Mouse (Mus musculus) embryo, embryonic 11.5 days (tissue): ENCODE data around the gene Gtf2a2.

ENCODE experiments used
- DNase-seq: peaks from one replicate; pipeline ENCODE4 v3.0.0-alpha.2; 2012; ENCODE audit warnings: low read depth, low spot score

Gene Gtf2a2

DNA sequence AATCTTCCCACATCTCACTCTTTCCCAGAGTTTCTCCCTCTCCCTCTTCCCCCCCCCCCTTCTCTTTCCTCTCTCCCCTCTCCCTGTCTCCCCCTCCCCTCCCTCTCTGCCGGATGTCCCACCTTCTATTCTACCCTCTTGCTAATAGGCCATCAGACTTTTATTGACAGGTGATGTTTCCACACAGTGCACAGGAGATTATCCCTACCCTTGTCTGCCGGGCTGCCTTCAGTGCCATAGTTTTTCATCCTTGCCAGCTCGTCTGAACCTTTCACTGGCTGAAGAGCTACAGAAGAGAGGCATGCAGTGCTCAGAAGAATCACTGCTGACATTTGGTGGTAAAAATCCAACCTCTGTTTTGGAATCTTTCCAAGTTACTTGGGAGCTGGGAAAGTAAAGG lies 41.1 kb downstream of the Gtf2a2 start:
- no peak for DNase-seq

DNA sequence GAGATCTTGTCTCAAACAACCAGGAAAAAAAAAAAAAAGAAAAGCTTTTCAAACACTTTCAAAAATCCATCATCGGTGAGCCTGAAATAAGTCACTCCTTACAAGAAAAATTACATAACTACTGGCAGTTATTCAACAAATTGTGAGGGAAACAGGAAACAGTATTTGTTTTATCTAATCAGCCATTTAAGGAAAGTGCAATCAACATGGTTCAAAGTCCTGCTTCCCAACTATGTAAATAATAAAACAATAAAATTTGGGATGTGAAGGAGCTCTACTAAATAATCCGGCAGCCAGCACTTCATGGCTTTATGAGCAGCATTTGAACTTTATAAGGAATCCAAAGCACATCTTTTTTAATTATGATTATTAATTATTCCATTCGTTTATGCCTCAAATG lies 49.7 kb downstream of the Gtf2a2 start:
- no peak for DNase-seq

DNA sequence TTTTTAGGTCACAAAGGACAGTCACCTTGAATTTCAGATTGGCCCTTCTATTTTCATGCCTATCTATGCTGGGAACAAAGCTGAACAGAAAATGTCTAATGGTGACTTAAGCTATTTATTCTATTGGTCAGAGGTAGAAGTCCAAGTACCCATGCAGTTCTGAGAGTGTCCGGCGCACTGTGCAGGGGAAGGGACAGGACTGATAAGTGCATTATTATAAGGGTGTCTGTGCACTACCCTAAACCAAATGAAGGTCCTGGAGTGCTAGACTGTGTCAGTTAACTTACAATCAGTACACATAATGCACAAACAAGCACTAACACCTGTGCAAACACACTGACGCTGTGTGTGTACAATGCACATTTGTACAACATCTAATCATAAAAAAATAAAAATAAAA lies 55.1 kb downstream of the Gtf2a2 start:
- DNase-seq: no peak

DNA sequence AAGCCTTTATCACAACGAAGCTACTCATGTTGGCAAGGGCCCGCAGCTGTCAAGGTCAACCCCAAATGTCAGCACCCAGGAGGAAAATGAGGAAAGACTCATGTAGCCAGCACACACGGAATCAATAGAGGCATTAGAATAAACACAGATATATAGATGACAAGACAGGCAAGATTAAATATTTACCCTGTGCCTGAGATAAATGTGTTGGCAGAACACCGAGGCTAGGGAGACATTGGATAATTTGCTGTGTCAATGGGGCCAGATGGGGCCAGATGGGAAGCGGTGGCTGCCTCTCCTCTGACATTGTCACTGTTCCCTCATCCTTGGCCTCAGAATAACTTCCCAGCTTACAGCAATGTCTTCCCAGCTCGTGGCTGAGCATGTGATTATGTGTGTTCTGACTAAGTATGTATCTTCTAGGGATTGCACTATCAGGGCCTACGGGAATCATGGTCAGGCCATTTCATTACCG lies 57.6 kb downstream of the Gtf2a2 start:
- no peak for DNase-seq

DNA sequence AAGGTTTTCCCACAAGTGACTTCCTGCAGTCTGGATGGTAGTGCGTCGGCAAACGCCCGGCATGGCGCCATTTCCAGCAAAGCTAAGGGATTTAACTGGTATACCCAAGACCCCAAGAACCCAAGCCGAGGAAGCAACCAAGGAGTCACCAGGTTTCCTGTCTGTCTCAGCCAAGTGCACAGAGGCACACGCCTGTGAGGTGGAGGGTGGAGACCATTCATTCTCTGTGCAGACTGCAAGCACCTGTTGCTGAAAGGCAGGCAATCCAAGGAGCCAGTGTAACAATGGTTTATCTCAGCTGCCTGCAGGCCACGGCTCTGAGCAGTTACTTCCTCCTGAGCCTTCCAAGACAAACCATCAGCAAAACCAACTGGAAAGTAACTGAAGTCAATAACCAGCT lies 60.0 kb downstream of the Gtf2a2 start:
- no peak for DNase-seq
